Mouse (Mus musculus) cerebellum, postnatal 25 days (tissue): ENCODE measurements around the gene Bag3.
A peak's percentile ranks its signal among the peaks of the same experiment; 100 is the strongest.
"Not testable (repeated sequence)": the region's sequence is repeated elsewhere in the genome, so short reads cannot be mapped to it uniquely, and the experiment has no call there.

Source experiments
- DNase-seq, 2 experiments: peaks; one replicate each; pipeline ENCODE4 v3.0.0; 2021; ENCODE audit warnings: mixed read lengths in 2 of 2

The Bag3 gene

GRCm38 (mm10) chr7:128569987-128570656, 46.7 kb downstream of the Bag3 start:
- no peak for DNase-seq

DNA sequence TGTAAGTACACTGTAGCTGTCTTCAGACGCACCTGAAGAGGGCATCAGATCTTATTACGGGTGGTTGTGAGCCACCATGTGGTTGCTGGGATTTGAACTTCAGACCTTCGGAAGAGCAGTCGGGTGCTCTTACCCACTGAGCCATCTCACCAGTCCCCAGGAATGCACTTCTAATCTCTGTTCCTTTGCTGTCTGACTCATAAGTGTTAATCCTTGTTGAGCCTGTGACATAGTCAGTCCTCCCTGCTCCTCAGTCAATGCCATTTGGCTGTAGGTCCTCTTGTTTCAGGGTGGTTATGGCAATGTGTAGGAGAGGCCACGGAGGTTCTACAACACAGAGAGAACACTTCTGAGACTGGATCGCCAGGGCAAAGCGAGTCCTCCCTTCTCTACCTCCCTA, 47.2 kb downstream of the Bag3 start:
- DNase-seq = not testable (repeated sequence)

DNA sequence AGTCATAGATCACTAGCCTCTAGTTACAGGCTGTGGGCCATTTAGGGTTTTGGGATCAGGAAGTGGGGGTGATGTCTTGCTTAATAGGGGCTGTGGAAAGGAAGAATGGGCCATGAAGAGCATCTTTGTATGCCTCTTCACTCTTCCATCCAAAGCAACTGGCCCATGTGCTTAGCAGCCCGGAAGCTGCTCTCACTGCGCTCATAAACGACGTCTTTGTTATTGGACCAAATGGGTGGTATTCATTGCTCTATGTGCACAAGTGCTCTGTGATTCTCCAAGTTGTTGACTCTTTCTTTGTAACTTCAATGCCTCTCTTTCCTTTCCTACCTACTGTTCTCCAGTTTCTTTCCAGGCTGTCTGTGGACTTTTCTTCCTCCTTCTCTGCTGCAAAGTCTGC, 48.6 kb downstream of the Bag3 start:
- DNase-seq = no peak

DNA sequence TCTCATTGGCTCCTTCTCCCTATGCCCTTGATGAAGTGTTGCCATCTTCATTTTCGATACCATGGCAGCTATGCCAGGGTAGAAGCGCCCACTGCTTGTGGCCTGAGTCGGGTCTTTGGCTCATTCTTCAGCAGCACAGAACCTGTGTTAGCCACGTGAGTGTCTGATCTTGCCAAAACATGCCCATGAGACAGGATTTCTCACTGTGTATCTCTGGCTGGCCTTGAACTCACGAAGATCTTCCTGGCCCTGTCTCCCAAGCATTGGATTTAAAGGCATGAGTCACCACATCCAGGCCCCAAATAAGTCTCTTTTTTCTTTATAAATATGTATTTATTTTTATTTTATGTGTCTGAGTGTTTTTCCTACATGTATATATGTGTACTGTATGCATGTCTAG, 51.8 kb downstream of the Bag3 start:
- DNase-seq = no peak

DNA sequence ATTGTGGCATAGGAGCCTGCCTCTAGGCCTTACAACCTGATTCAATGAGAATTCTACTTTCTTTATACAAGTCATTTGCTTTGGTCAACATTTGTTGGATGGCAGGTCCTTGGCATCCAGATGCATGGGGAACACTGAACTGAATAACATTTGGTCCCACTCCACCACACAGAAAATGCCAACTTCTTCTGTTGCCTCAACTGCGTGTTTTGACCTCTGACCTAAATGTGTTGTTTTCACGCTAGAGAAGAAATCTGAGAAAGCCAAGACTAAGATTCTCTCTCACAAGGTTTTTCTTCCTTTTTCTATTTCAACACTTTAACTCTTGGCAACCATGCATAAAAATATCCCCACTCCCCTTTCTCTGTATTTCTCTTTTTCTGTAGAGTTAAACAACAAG, 52.4 kb downstream of the Bag3 start:
- no peak for DNase-seq

DNA sequence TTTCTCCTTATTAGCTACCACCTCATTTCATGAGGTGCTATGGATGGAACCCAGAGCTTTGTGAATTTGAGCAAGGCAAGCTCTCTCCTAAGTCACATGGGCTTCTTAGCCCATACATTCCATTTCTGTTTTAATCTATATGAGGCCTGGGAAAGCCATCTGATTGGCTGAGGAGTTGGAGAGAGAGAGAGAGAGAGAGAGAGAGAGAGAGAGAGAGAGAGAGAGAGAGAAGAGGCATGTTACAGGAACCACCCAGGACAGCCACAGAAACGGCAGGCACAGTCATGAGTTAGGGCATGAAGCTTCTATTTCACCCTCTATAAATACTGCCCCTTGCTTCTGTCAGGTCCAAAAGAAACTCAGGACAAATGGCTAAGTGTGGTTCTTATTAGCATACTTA, 54.2 kb downstream of the Bag3 start:
- DNase-seq = no peak

- DNase-seq = no peak
Observed at GRCm38 (mm10) chr7:128578199-128578945, 55.0 kb downstream of the Bag3 start.

- no peak for DNase-seq
Observed at GRCm38 (mm10) chr7:128579381-128579780, 56.0 kb downstream of the Bag3 start.

DNA sequence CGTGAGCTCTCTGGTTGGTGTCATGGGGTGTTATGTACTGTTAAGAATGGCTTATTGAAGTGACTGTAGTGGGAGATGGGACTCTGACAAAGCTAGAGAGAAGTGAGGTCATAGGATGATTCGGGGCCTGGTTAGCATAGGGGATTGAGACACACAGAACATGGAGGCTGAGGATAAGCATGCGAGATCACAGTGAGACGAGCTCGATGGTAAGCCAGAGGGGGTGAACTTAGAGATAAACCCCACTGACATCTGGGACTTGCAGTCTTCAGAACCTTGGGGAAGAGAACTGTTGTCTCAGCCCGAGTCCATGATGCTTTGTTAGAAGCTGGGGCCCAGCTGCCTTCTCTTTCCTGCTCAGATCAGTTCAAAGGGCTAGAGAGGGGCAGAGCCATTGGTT, 56.9 kb downstream of the Bag3 start:
- no peak for DNase-seq

GRCm38 (mm10) chr7:128581864-128582484, 58.6 kb downstream of the Bag3 start:
- DNase-seq = peak in 1 of 2 experiments; percentile 39

- DNase-seq = peak; percentile 65 to 70
Observed at GRCm38 (mm10) chr7:128583213-128583948, 60.0 kb downstream of the Bag3 start.

- DNase-seq = no peak
Observed at GRCm38 (mm10) chr7:128587334-128587933, 64.0 kb downstream of the Bag3 start.

- DNase-seq = no peak
Observed at GRCm38 (mm10) chr7:128591345-128592084, 68.1 kb downstream of the Bag3 start.

- peak; percentile 44 to 46 for DNase-seq
Observed at GRCm38 (mm10) chr7:128592118-128592935, 68.9 kb downstream of the Bag3 start.

DNA sequence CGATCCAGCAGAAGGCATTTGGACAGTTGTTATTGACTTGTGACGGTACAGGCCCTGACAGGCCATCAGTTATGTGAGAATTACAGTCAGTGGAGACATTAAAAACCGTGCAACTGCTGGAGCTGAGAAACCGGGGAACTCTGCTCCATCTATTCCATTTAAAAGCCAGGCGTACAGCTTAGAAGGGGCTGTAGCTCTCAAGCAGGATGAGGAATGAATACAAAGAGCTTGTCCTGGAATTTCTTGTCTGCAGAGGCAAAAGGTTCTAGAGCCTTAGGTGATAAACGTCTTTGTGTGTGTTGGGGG, 69.5 kb downstream of the Bag3 start:
- no peak for DNase-seq

DNA sequence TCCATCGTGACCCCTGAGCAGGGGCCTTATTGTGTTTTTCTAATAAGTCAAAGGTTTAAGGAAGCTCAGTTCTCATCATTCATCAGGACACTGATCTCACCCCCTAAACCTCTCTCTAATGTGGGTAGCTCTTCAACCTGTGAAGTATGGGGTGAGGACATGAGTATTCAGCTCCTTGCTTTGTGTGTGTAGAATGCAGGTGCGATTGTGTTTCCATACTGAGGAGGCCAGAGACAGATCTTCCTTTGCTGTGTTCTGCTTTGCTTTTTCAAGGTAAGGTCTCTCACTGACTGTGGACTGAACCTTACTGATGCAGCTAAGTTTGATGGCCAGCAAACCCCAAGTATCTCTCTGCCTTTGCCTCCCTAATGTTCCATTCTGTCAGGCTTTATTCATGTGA, 72.9 kb downstream of the Bag3 start:
- DNase-seq = no peak
